Mouse (Mus musculus) 3T3-L1 (cell line): Measurements from ENCODE around the gene 4930435E12Rik.
"Not testable (repeated sequence)": the region's sequence is repeated elsewhere in the genome, so short reads cannot be mapped to it uniquely, and the experiment has no call there.

Experiments
- DNase-seq: peaks from one replicate; pipeline ENCODE4 v3.0.0-alpha.2; 2015; ENCODE audit warnings: low read depth, low spot score

Gene 4930435E12Rik

GRCm38 (mm10) chr16:38828649-38829048 lies at the start of gene 4930435E12Rik:
TSS of gene 4930435E12Rik (minus strand) at chr16:38828749.
- DNase-seq: no peak

- DNase-seq: no peak
These were observed 45.9 kb upstream of the 4930435E12Rik start for GRCm38 (mm10) chr16:38874481-38874880.

GRCm38 (mm10) chr16:38873231-38873630 lies 44.7 kb upstream of the 4930435E12Rik start:
- DNase-seq: no peak

GRCm38 (mm10) chr16:38864358-38864757 lies 35.8 kb upstream of the 4930435E12Rik start:
- DNase-seq: peak; percentile 6

- no peak for DNase-seq
These were observed 32.0 kb upstream of the 4930435E12Rik start for GRCm38 (mm10) chr16:38860548-38860947.

- peak; percentile 74 for DNase-seq
These were observed 29.7 kb upstream of the 4930435E12Rik start for GRCm38 (mm10) chr16:38858120-38858749.

GRCm38 (mm10) chr16:38812521-38812920 lies 16.0 kb downstream of the 4930435E12Rik start:
- peak; percentile 93 for DNase-seq

- DNase-seq: peak; percentile 40
These were observed 18.4 kb downstream of the 4930435E12Rik start for GRCm38 (mm10) chr16:38810196-38810595.

GRCm38 (mm10) chr16:38807796-38808195 lies 20.8 kb downstream of the 4930435E12Rik start:
- DNase-seq: not testable (repeated sequence)

GRCm38 (mm10) chr16:38800091-38800490 lies 28.5 kb downstream of the 4930435E12Rik start, which contains the start of gene Upk1b:
TSS of gene Upk1b (minus strand) at chr16:38800328.
- no peak for DNase-seq

GRCm38 (mm10) chr16:38798957-38799450 lies 29.5 kb downstream of the 4930435E12Rik start:
- DNase-seq: no peak

- peak; percentile 72 for DNase-seq
These were observed 35.4 kb downstream of the 4930435E12Rik start for GRCm38 (mm10) chr16:38793120-38793519.

GRCm38 (mm10) chr16:38789966-38790365 lies 38.6 kb downstream of the 4930435E12Rik start:
- DNase-seq: peak; percentile 36

GRCm38 (mm10) chr16:38789016-38789415 lies 39.5 kb downstream of the 4930435E12Rik start:
- DNase-seq: no peak

- no peak for DNase-seq
These were observed 43.2 kb downstream of the 4930435E12Rik start for GRCm38 (mm10) chr16:38785301-38785700.

- peak; percentile 64 for DNase-seq
These were observed 46.0 kb downstream of the 4930435E12Rik start for GRCm38 (mm10) chr16:38782524-38783067.

- DNase-seq: peak; percentile 85
These were observed 46.6 kb downstream of the 4930435E12Rik start for GRCm38 (mm10) chr16:38781946-38782345.

GRCm38 (mm10) chr16:38780960-38781572 lies 47.5 kb downstream of the 4930435E12Rik start:
- no peak for DNase-seq

GRCm38 (mm10) chr16:38776342-38776741 lies 52.2 kb downstream of the 4930435E12Rik start:
- no peak for DNase-seq

- DNase-seq: no peak
These were observed 53.4 kb downstream of the 4930435E12Rik start for GRCm38 (mm10) chr16:38774964-38775746.

- no peak for DNase-seq
These were observed 55.5 kb downstream of the 4930435E12Rik start for GRCm38 (mm10) chr16:38772906-38773496.
